Mouse (Mus musculus) erythroblast, embryonic 14.5 days (primary cell): ENCODE data around the gene Tmem265.

Source experiments
- GATA1 ChIP-seq: IDR thresholded peaks from 2 replicates; pipeline ENCODE4 v1.6.1; 2012; ENCODE audit warnings: low read length, inconsistent platforms, mixed read lengths
- TAL1 ChIP-seq: IDR thresholded peaks from 3 replicates; pipeline ENCODE4 v1.6.1; 2012; ENCODE audit warnings: low read length, inconsistent platforms, mixed read lengths

- TF ChIP-seq GATA1 (no peak), TAL1 (no peak)
Observed at GRCm38 (mm10) chr7:127600612-127601011, 39.4 kb downstream of the Tmem265 start.
